Mouse (Mus musculus): ENCODE results near the gene Hs3st4.

DNA sequence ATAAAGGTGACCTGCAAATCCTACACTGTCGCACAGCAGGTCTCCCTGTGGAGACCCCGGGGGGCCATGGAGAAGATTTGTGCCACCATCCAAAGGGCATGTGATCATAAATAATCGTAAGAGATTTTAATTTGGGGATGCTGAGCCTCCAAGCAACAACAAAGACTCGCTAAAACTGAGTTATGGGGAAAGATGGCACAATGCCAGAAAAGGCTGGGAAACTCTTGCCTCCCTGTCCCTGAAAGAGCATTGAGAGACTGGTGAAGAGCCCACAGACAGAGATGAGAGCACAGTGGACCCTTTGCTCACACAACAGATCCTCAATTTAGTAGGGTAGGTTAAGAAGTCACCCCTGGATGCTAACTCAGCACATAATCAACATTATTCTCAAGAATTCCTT is 377.2 kb downstream of the Hs3st4 start:
- TF ChIP-seq POLR2A (IDR thresholded peaks at IDR 0.05; ENCODE audit: extremely low read depth, insufficient read depth, low read length) (no peak), CTCF (IDR thresholded peaks at IDR 0.05; ENCODE audit: extremely low read depth, insufficient read depth, low read length) (no peak)
